Mouse (Mus musculus): ENCODE measurements around the gene Gata2.

DNA sequence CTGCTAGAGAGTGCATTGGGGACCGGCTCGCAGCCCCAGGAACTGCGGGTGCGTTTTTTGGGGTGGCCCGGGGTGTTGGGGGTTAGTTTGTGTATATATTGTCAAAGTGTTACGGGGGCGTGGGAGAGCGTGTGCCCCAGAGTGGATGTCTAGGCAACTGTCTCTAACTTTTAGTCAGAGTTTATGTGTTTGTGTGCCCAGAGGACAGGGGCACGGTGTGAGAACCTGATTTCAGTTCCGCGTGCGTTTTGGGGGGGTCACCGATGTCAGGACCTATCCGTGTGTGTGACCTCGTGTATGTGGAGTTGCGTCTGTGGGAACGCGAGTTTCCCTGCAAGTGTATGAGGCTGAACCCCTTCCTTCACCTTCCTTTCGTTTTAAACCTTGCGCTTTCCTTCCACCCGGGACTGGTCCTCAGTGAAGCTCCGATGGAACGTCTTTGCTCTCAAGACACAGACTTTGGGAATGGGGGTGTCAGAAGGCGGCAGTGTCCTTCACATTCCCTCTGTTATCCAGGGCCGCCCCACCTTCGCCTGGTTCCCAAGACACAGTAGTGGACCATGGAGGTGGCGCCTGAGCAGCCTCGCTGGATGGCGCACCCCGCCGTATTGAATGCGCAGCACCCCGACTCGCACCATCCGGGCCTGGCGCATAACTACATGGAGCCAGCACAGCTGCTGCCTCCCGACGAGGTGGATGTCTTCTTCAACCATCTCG, 5.5 kb downstream of the Gata2 start:
- TF ChIP-seq CTCF (IDR thresholded peaks at IDR 0.05; ENCODE audit: low read depth, low read length) (no peak), POLR2A (IDR thresholded peaks at IDR 0.05; ENCODE audit: insufficient read depth, low read length) (no peak), EP300 (IDR thresholded peaks at IDR 0.05; ENCODE audit: insufficient read depth, low read depth, low read length) (no peak)

Data from ES-Bruce4 (cell line).